Mouse (Mus musculus) bone marrow, adult 2 months (tissue): Measurements from ENCODE around the gene Specc1.

Experiments used
- CTCF ChIP-seq: fragments of 200-500 bp; IDR thresholded peaks from 2 replicates; pipeline ENCODE4 v1.5.1; 2011; ENCODE audit warnings: low read length, control low read depth; ENCODE audit not compliant: control insufficient read depth, insufficient read depth
- POLR2A ChIP-seq: fragments of 200-500 bp; IDR thresholded peaks from 2 replicates; pipeline ENCODE4 v1.6.1; 2011; ENCODE audit warnings: low read depth, mild to moderate bottlenecking, control low read depth, low read length, borderline replicate concordance; ENCODE audit not compliant: control insufficient read depth

GRCm38 (mm10) chr11:61946608-61947007, 10.0 kb upstream of the Specc1 start:
- TF ChIP-seq CTCF: no peak
- TF ChIP-seq POLR2A: no peak
